ENCODE assay signal across 19 mouse cellular contexts in the genomic region with DNA sequence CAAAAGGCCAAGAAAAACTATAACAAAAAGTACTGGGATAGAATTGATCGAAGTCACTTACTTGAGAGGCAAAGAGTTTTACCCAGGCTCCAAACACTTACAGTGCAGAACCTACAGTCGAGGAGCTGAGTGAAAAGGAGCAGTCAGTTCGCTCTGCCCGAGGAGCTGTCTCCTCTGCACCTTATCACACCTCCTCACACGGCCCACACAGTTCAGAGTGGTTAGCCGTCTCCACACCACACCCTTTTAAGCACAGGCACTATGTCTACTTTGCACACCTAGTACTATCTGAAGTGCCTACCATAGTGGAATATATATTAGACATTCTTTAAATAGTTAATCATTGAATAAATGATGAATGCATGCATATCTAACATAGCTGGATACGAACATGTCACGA. TPM values are rescaled to one million over a fixed set of nuclear protein-coding genes. Genes with fewer than 3 reads are reported as not detected.
A peak's percentile ranks its signal among the peaks of the same experiment; 100 is the strongest.
DNase-seq lines count a peak whose midpoint lies in the region; ATAC-seq and TF ChIP-seq lines count a peak whose summit lies in the region.
"Had no signal": no experiment of that assay in that cellular context is flagged by ENCODE, and none has a peak within 500 bp of the region (broad histone marks: within the 10 kb centered on the region; RNA-seq: fewer than 3 reads in every experiment).

No protein-coding gene starts in this region.

- ATAC-seq in heart, embryonic 13.5 days (ENCODE audit: extremely low read depth, insufficient number of reproducible peaks, low FRiP score, low TSS enrichment), result peak; percentile 61
- ATAC-seq in G1E (ENCODE audit: extremely low read depth, insufficient number of reproducible peaks, low FRiP score, poor library complexity, severe bottlenecking), result peak; percentile 77
- ATAC-seq in common myeloid progenitor, adult 5-6 weeks (replicated peaks; ENCODE audit: low read depth, poor library complexity, severe bottlenecking), result peak; percentile 89
- peak; percentile 98 for ATAC-seq in liver, embryonic 16.5 days (ENCODE audit: low read depth)
- ATAC-seq: activated CD4-positive, CD25-positive, alpha-beta regulatory T cell, adult 4 months; forebrain, embryonic 15.5 days had no signal

- DNase-seq in heart, postnatal 36 days, result no peak
- no peak for DNase-seq in G1E (ENCODE audit: low spot score)
- no peak for DNase-seq in left cerebral cortex, postnatal 4 days
- DNase-seq in cerebellum, adult 2 months, result no peak
- no peak for DNase-seq in urinary bladder, postnatal 25 days (ENCODE audit: low spot score)
- DNase-seq: B cell, adult 2 months; cerebellum, postnatal 10 days; heart, postnatal 4 days; kidney, postnatal 14 days; thymus, postnatal 14 days had no signal

- TF ChIP-seq POLR2A in cerebellum, adult 2 months (IDR thresholded peaks at IDR 0.05; ENCODE audit: borderline replicate concordance, insufficient read depth, low read length), result no peak

- H3K4me3 ChIP-seq in heart, embryonic 13.5 days, result no peak overlapping the region
- no peak overlapping the region for H3K4me3 ChIP-seq in G1E (ENCODE audit: low read depth, low read length)
- peak overlapping the region; percentile 46 for H3K4me3 ChIP-seq in liver, embryonic 16.5 days (ENCODE audit: low read depth, low read length)
- H3K4me3 ChIP-seq in cerebellum, adult 2 months (replicated peaks; ENCODE audit: insufficient read depth, low read depth, low read length), result no peak overlapping the region
- H3K4me3 ChIP-seq: forebrain, embryonic 15.5 days; limb, embryonic 15.5 days; midbrain, embryonic 12.5 days had no signal

- H3K4me2 ChIP-seq in heart, embryonic 13.5 days, result no peak overlapping the region
- H3K4me2 ChIP-seq in liver, embryonic 16.5 days (ENCODE audit: low read depth, low read length), result peak overlapping the region; percentile 59
- H3K4me2 ChIP-seq: forebrain, embryonic 15.5 days; limb, embryonic 15.5 days; midbrain, embryonic 12.5 days had no signal

- no peaks in the 10 kb centered on the region for H3K36me3 ChIP-seq in heart, embryonic 13.5 days
- H3K36me3 ChIP-seq in G1E (replicated peaks), result peaks cover 9% of the 10 kb centered on the region
- H3K36me3 ChIP-seq in liver, embryonic 16.5 days (ENCODE audit: control insufficient read depth, insufficient read depth), result no peaks in the 10 kb centered on the region
- H3K36me3 ChIP-seq: forebrain, embryonic 15.5 days; limb, embryonic 15.5 days; midbrain, embryonic 12.5 days had no signal

- H3K4me1 ChIP-seq in heart, embryonic 13.5 days, result peaks cover 28% of the 10 kb centered on the region
- H3K4me1 ChIP-seq in G1E (ENCODE audit: insufficient read depth, low read depth, low read length), result peaks cover 63% of the 10 kb centered on the region
- H3K4me1 ChIP-seq in liver, embryonic 16.5 days (ENCODE audit: control insufficient read depth, low read depth, low read length), result peaks cover 33% of the 10 kb centered on the region
- H3K4me1 ChIP-seq in cerebellum, adult 2 months (ENCODE audit: control insufficient read depth, insufficient read depth, low read length), result no peaks in the 10 kb centered on the region
- H3K4me1 ChIP-seq: forebrain, embryonic 15.5 days; midbrain, embryonic 12.5 days had no signal

- no peak overlapping the region for H3K9ac ChIP-seq in heart, embryonic 13.5 days
- H3K9ac ChIP-seq in liver, embryonic 16.5 days (ENCODE audit: low read depth, low read length), result peak overlapping the region; percentile 48
- H3K9ac ChIP-seq: forebrain, embryonic 15.5 days; limb, embryonic 15.5 days; midbrain, embryonic 12.5 days had no signal

- WGBS in heart, embryonic 13.5 days, result 34% methylated on average over 8 of the region's 8 CpGs
- WGBS in liver, embryonic 16.5 days (ENCODE audit: insufficient replicate concordance), result 20% methylated on average over 8 of the region's 8 CpGs
- WGBS in cerebellum, adult 2 months, result 89% methylated on average over 8 of the region's 8 CpGs

- TF ChIP-seq CTCF in G1E (IDR thresholded peaks at IDR 0.05; ENCODE audit: low read depth, low read length), result no peak
- no peak for TF ChIP-seq CTCF in cerebellum, adult 2 months (IDR thresholded peaks at IDR 0.05; ENCODE audit: borderline replicate concordance, insufficient read depth, low read depth, low read length)

- H3K27me3 ChIP-seq in heart, embryonic 13.5 days (replicated peaks), result peaks cover 52% of the 10 kb centered on the region
- H3K27me3 ChIP-seq in G1E (ENCODE audit: insufficient read depth, low read length), result no peaks in the 10 kb centered on the region
- no peaks in the 10 kb centered on the region for H3K27me3 ChIP-seq in liver, embryonic 16.5 days (ENCODE audit: control insufficient read depth, insufficient read depth, low read depth, low read length)
- no peaks in the 10 kb centered on the region; the same call in 1 of the 2 replicates for H3K27me3 ChIP-seq in cerebellum, adult 2 months (ENCODE audit: control insufficient read depth, insufficient read depth, low read length)
- H3K27me3 ChIP-seq: forebrain, embryonic 15.5 days; limb, embryonic 15.5 days; midbrain, embryonic 12.5 days had no signal

- no peaks in the 10 kb centered on the region for H3K9me3 ChIP-seq in heart, embryonic 13.5 days
- H3K9me3 ChIP-seq in G1E (replicated peaks), result no peaks in the 10 kb centered on the region
- no peaks in the 10 kb centered on the region for H3K9me3 ChIP-seq in liver, embryonic 16.5 days (replicated peaks; ENCODE audit: control insufficient read depth, low read length)
- H3K9me3 ChIP-seq: forebrain, embryonic 15.5 days; limb, embryonic 15.5 days; midbrain, embryonic 12.5 days had no signal

- H3K27ac ChIP-seq in heart, embryonic 13.5 days (replicated peaks), result no peak overlapping the region
- H3K27ac ChIP-seq in liver, embryonic 16.5 days (ENCODE audit: low read length), result peak overlapping the region; percentile 82
- H3K27ac ChIP-seq in cerebellum, adult 2 months (ENCODE audit: insufficient read depth, low read length), result no peak overlapping the region
- H3K27ac ChIP-seq: forebrain, embryonic 15.5 days; limb, embryonic 15.5 days; midbrain, embryonic 12.5 days had no signal

- intact Hi-C loops in heart, postnatal 36 days (cut with DNase I), result no loop called here
- intact Hi-C loops in left cerebral cortex, postnatal 4 days (cut with DNase I), result no loop called here

RNA-seq across cellular contexts. Expression of a gene that starts 8.3 kb away (rescaled TPM):
- polyA plus RNA-seq in heart, embryonic 13.5 days (2015; fragmentation: Nextera tagmentation; extraction: Ambion mirVana), result 0.23 and 0.37 TPM in 2 replicates
- total RNA-seq in heart, postnatal 36 days (2021), result not detected
- 3.1 and 5.5 TPM in 2 replicates for total RNA-seq in G1E (2014; fragmentation: Nextera tagmentation)
- 2.8 and 3.1 TPM in 2 replicates for total RNA-seq in G1E (2017)
- 0.08 TPM in 1 of 2 replicates, not detected in the other for polyA plus RNA-seq in G1E (2012)
- total RNA-seq in common myeloid progenitor, adult 5-6 weeks (2017), result 0.58 and 1.3 TPM in 2 replicates
- 2.2 and 2.4 TPM in 2 replicates for polyA plus RNA-seq in liver, embryonic 16.5 days (2015; fragmentation: Nextera tagmentation; extraction: Ambion mirVana)
- total RNA-seq in left cerebral cortex, postnatal 4 days (2021), result not detected
- polyA plus RNA-seq in cerebellum, adult 2 months (2012; rRNA removed), result not detected in 2 replicates
- total RNA-seq: ES-E14; heart, postnatal 4 days had no signal
- polyA plus RNA-seq: small intestine, adult 2 months had no signal

RNA-seq across cellular contexts. Expression of a gene that starts 53.7 kb away (rescaled TPM):
- polyA plus RNA-seq in heart, embryonic 13.5 days (2015; fragmentation: Nextera tagmentation; extraction: Ambion mirVana), result 0.10 and 0.12 TPM in 2 replicates
- under 1 TPM in 1 of 2 experiments, not detected in 1; 0.14 TPM for total RNA-seq in heart, postnatal 36 days (2021)
- total RNA-seq in G1E (2014; fragmentation: Nextera tagmentation) (0.19 and 0.45 TPM in 2 replicates), G1E (2017) (0.46 and 0.49 TPM in 2 replicates)
- polyA plus RNA-seq in G1E (2012), result not detected in 2 replicates
- 0.23 TPM in 1 of 2 replicates, not detected in the other for total RNA-seq in common myeloid progenitor, adult 5-6 weeks (2017)
- polyA plus RNA-seq in liver, embryonic 16.5 days (2015; fragmentation: Nextera tagmentation; extraction: Ambion mirVana), result 0.04 TPM in 1 of 2 replicates, not detected in the other
- total RNA-seq in left cerebral cortex, postnatal 4 days (2021), result under 1 TPM; 0.64 to 0.97 TPM
- 0.10 and 0.11 TPM in 2 replicates for polyA plus RNA-seq in cerebellum, adult 2 months (2012; rRNA removed)
